Mouse (Mus musculus) urinary bladder, postnatal 0 days (tissue): ENCODE results near the gene Il22. TPM values are rescaled to one million over a fixed set of nuclear protein-coding genes. Genes with fewer than 3 reads are reported as not detected.

Source experiments
- polyA plus RNA-seq: library from polyadenylated mRNA; unstranded; fragments of >200 nt; fragmentation: Nextera tagmentation; extraction: Ambion mirVana; gene quantifications from 2 replicates; pipeline ENCODE4 v1.2.1, GENCODE M21; 2015

Gene Il22
- polyA plus RNA-seq, result not detected in 2 replicates

GRCm38 (mm10) chr10:118204642-118205041, at the start of gene Il22:
Gene Il22, plus strand, starts transcription at chr10:118204942.

GRCm38 (mm10) chr10:118240680-118241079, 35.9 kb downstream of the Il22 start, which contains the start of gene Gm32717:
Gene Gm32717, minus strand, starts transcription at chr10:118240780.

GRCm38 (mm10) chr10:118258388-118258787, 53.6 kb downstream of the Il22 start, which contains the start of gene Gm32802:
Gene Gm32802, plus strand, starts transcription at chr10:118258688.

Other genes starting within 250 kb of the Il22 start
- 5.5 and 7.5 TPM in 2 replicates for gene Mdm1, start 63.1 kb upstream of the Il22 start, polyA plus RNA-seq
- not detected in 2 replicates for gene Gm32717, start 35.8 kb downstream of the Il22 start, polyA plus RNA-seq
- not detected in 2 replicates for gene Gm32802, start 53.7 kb downstream of the Il22 start, polyA plus RNA-seq
- not detected in 2 replicates for gene Iltifb, start 90.1 kb downstream of the Il22 start, polyA plus RNA-seq
- gene Gm9040, start 122.0 kb downstream of the Il22 start, polyA plus RNA-seq, result not detected in 2 replicates
- not detected in 2 replicates for gene Gm9044, start 127.5 kb downstream of the Il22 start, polyA plus RNA-seq
- 0.06 and 0.11 TPM in 2 replicates for gene Gm9045, start 132.9 kb downstream of the Il22 start, polyA plus RNA-seq
- gene Gm9046, start 138.3 kb downstream of the Il22 start, polyA plus RNA-seq, result not detected in 2 replicates
- 0.06 TPM in 1 of 2 replicates, not detected in the other for gene Gm9048, start 143.7 kb downstream of the Il22 start, polyA plus RNA-seq
- 0.06 and 0.11 TPM in 2 replicates for gene Gm9049, start 149.2 kb downstream of the Il22 start, polyA plus RNA-seq
- not detected in 2 replicates for gene Ifng, start 236.1 kb downstream of the Il22 start, polyA plus RNA-seq